Mouse (Mus musculus): ENCODE measurements around the gene Bmi1. TPM values are rescaled to one million over a fixed set of nuclear protein-coding genes. Genes with fewer than 3 reads are reported as not detected.

Gene Bmi1
- total RNA-seq (2012; rRNA removed) (65.8 and 66.5 TPM in 2 replicates), polyA plus RNA-seq (2012; ENCODE audit: insufficient read depth in 1 of 2, insufficient read length in 2 of 2, low read depth in 1 of 2, low replicate concordance in 2 of 2, missing spikeins in 1 of 2) (10 to 100 TPM in 1 of 2 experiments, not detected in 1; 68.1 TPM)

DNA sequence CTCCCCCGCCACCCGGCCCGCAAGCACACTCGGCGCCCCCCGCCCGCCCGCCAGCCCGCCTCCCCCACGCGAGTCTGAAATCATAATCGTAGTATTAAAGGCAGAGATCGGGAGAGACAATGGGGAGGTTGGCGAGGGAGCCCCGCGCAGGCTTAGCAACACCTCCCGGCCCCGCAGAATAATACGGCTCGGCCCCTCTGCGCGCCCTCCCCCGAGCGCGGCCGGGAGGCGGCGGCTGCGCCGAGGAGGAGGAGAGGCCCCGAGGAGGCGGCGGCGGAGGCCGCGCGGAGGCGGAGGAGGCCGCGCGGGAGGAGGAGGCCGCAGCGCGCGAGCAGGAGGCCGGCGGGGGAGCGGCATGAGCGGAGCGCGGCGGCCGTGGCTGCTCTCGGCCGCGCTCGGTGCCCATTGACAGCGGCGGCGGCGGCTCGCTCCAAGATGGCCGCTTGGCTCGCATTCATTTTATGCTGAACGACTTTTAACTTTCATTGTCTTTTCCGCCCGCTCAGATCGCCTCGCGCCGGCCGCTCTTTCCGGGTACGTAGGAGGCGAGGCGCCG, at the start of gene Bmi1:
TSS of gene Bmi1 (plus strand) at position 83 of the 556 bp plus-strand sequence.
- H3K4me1 ChIP-seq (ENCODE audit: control insufficient read depth in 1 of 2, insufficient read depth in 2 of 2, low read length in 2 of 2): peaks cover 17 to 19% of the 10 kb centered on the region in 2 experiments
- H3K27me3 ChIP-seq (ENCODE audit: control insufficient read depth in 1 of 2, insufficient read depth in 2 of 2, low read length in 2 of 2): peaks cover 0 to 3% of the 10 kb centered on the region in 2 experiments; a peak in 2 of 4 replicates
- peaks cover 3 to 31% of the 10 kb centered on the region in 2 experiments for H3K36me3 ChIP-seq (ENCODE audit: control insufficient read depth in 1 of 2, insufficient read depth in 2 of 2, low read length in 2 of 2)
- TF ChIP-seq POLR2A (IDR thresholded peaks at IDR 0.05; ENCODE audit: control insufficient read depth in 1 of 2, insufficient read depth in 1 of 2, low read depth in 1 of 2, low read length in 2 of 2, poor library complexity in 1 of 2) (peak; percentile 20 to 32; a peak in 1 of 4 replicates), NRF1 (IDR thresholded peaks at IDR 0.05; ENCODE audit: insufficient read depth, low read depth, low read length, poor library complexity, severe bottlenecking) (peak; percentile 33; the same call in 1 of the 2 replicates), KAT2A (conservative IDR thresholded peaks at IDR 0.05; ENCODE audit: low read depth, low read length) (no peak), NELFE (IDR thresholded peaks at IDR 0.05; ENCODE audit: low read depth, low read length) (peak; percentile 38; the same call in 1 of the 2 replicates), SIN3A (IDR thresholded peaks at IDR 0.05; ENCODE audit: low read length) (peak; percentile 23; the same call in 1 of the 2 replicates)
- H3K9me3 ChIP-seq (replicated peaks; ENCODE audit: insufficient read depth, low read length): no peaks in the 10 kb centered on the region
- peak within 1 kb of the TSS; percentile 92 for H3K9ac ChIP-seq (ENCODE audit: control insufficient read depth, low read depth, low read length, poor library complexity, severe bottlenecking)
- H3K4me3 ChIP-seq (ENCODE audit: control insufficient read depth in 1 of 2, insufficient read depth in 1 of 2, low read depth in 2 of 2, low read length in 2 of 2): peak within 1 kb of the TSS; percentile 85
- peaks cover 35% of the 10 kb centered on the region for H3K79me2 ChIP-seq (ENCODE audit: control insufficient read depth, insufficient read depth, low read length, poor library complexity)
- peak within 1 kb of the TSS; percentile 81 for H3K27ac ChIP-seq (ENCODE audit: control insufficient read depth, low read depth, low read length)
- DNase-seq (ENCODE audit: low read depth, low spot score): peak; percentile 63

DNA sequence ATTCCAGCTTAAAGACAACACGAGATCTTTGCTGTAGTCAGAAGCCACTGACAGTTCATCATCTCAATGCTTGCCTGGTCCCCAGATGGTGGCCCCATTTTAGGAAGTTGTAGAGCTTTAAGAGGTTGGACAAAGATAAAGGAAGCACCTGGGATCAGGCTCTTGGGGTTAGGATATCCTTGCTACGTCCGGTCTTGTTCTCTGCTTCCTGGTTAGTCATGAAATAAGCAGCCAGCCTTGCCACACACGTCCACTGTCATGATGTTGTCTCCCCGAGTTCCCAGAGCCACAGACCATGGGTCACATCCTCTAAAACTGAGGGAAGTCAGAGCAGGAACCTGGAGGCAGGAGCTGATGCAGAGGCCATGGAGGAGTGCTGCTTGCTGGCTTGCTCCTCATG, 46.3 kb upstream of the Bmi1 start:
- Histone ChIP-seq H3K36me3 (ENCODE audit: control insufficient read depth in 1 of 2, insufficient read depth in 2 of 2, low read length in 2 of 2) (no peaks in the 10 kb centered on the region), H3K79me2 (ENCODE audit: control insufficient read depth, insufficient read depth, low read length, poor library complexity) (no peaks in the 10 kb centered on the region), H3K4me1 (ENCODE audit: control insufficient read depth in 1 of 2, insufficient read depth in 2 of 2, low read length in 2 of 2) (peaks cover 2% of the 10 kb centered on the region in 2 experiments; a peak in 1 of 4 replicates), H3K27me3 (ENCODE audit: control insufficient read depth in 1 of 2, insufficient read depth in 2 of 2, low read length in 2 of 2) (no peaks in the 10 kb centered on the region; a peak in 1 of 4 replicates), H3K4me3 (ENCODE audit: control insufficient read depth in 1 of 2, insufficient read depth in 1 of 2, low read depth in 2 of 2, low read length in 2 of 2) (no peak overlapping the region), H3K9ac (ENCODE audit: control insufficient read depth, low read depth, low read length, poor library complexity, severe bottlenecking) (no peak overlapping the region), H3K9me3 (replicated peaks; ENCODE audit: insufficient read depth, low read length) (no peaks in the 10 kb centered on the region), H3K27ac (ENCODE audit: control insufficient read depth, low read depth, low read length) (no peak overlapping the region)
- peak; percentile 32 for DNase-seq (ENCODE audit: low read depth, low spot score)
- TF ChIP-seq NELFE (IDR thresholded peaks at IDR 0.05; ENCODE audit: low read depth, low read length): no peak
- TF ChIP-seq CTCF (IDR thresholded peaks at IDR 0.05 in 2 of 3, conservative IDR thresholded peaks at IDR 0.05 in 1 of 3; ENCODE audit: control insufficient read depth in 1 of 3, insufficient read depth in 1 of 3, low read depth in 2 of 3, low read length in 3 of 3, poor library complexity in 1 of 3, severe bottlenecking in 1 of 3): no peak
- TF ChIP-seq UBTF (IDR thresholded peaks at IDR 0.05; ENCODE audit: borderline replicate concordance, insufficient read depth, low read depth, low read length): no peak
- TF ChIP-seq EP300 (IDR thresholded peaks at IDR 0.05; ENCODE audit: low read depth in 1 of 2, low read length in 2 of 2): no peak
- no peak for TF ChIP-seq GABPA (IDR thresholded peaks at IDR 0.05; ENCODE audit: low read depth, low read length)

- H3K9ac ChIP-seq (ENCODE audit: control insufficient read depth, low read depth, low read length, poor library complexity, severe bottlenecking): no peak overlapping the region
- no peaks in the 10 kb centered on the region for H3K36me3 ChIP-seq (ENCODE audit: control insufficient read depth in 1 of 2, insufficient read depth in 2 of 2, low read length in 2 of 2)
- H3K79me2 ChIP-seq (ENCODE audit: control insufficient read depth, insufficient read depth, low read length, poor library complexity): no peaks in the 10 kb centered on the region
- TF ChIP-seq TBP (IDR thresholded peaks at IDR 0.05; ENCODE audit: low read depth, low read length) (no peak), USF2 (IDR thresholded peaks at IDR 0.05; ENCODE audit: borderline replicate concordance in 1 of 2, insufficient read depth in 1 of 2, low read depth in 1 of 2, low read length in 2 of 2) (no peak)
- H3K27ac ChIP-seq (ENCODE audit: control insufficient read depth, low read depth, low read length): no peak overlapping the region
- H3K4me3 ChIP-seq (ENCODE audit: control insufficient read depth in 1 of 2, insufficient read depth in 1 of 2, low read depth in 2 of 2, low read length in 2 of 2): no peak overlapping the region
- H3K27me3 ChIP-seq (ENCODE audit: control insufficient read depth in 1 of 2, insufficient read depth in 2 of 2, low read length in 2 of 2): no peaks in the 10 kb centered on the region; a peak in 1 of 4 replicates
- H3K9me3 ChIP-seq (replicated peaks; ENCODE audit: insufficient read depth, low read length): no peaks in the 10 kb centered on the region
- no peaks in the 10 kb centered on the region for H3K4me1 ChIP-seq (ENCODE audit: control insufficient read depth in 1 of 2, insufficient read depth in 2 of 2, low read length in 2 of 2)
- DNase-seq (ENCODE audit: low read depth, low spot score): no peak
Measured at GRCm38 (mm10) chr2:18635052-18635451, 41.8 kb upstream of the Bmi1 start.
